8 mouse cellular contexts compared by ENCODE assay signal in genomic region chr9:119982956-119983551, GRCm38 (mm10). TPM values are rescaled to one million over a fixed set of nuclear protein-coding genes. Genes with fewer than 3 reads are reported as not detected.
DNase-seq lines count a peak whose midpoint lies in the region; ATAC-seq and TF ChIP-seq lines count a peak whose summit lies in the region.

No protein-coding gene starts in this region.

- H3K4me2 ChIP-seq in liver, postnatal 0 days (ENCODE audit: low read depth, low read length) = peak overlapping the region; percentile 79
- H3K4me2 ChIP-seq in neural tube, embryonic 13.5 days = peak overlapping the region; percentile 87

- peaks cover 30% of the 10 kb centered on the region for H3K4me1 ChIP-seq in bone marrow macrophage, adult 2 months (ENCODE audit: control insufficient read depth, insufficient read depth, low read length)
- peaks cover 40% of the 10 kb centered on the region for H3K4me1 ChIP-seq in liver, postnatal 0 days (ENCODE audit: insufficient read depth)
- H3K4me1 ChIP-seq in neural tube, embryonic 13.5 days (replicated peaks) = peaks cover 53% of the 10 kb centered on the region

- no peak for TF ChIP-seq POLR2A in bone marrow macrophage, adult 2 months (IDR thresholded peaks at IDR 0.05; ENCODE audit: borderline replicate concordance, low read depth, low read length)

- ATAC-seq in liver, postnatal 0 days = peak; percentile 20
- ATAC-seq in neural tube, embryonic 13.5 days (ENCODE audit: low read depth) = no peak

- no peaks in the 10 kb centered on the region for H3K9me3 ChIP-seq in liver, postnatal 0 days (ENCODE audit: low read length)
- H3K9me3 ChIP-seq in neural tube, embryonic 13.5 days = no peaks in the 10 kb centered on the region

- no peak for TF ChIP-seq EP300 in liver, postnatal 0 days (IDR thresholded peaks at IDR 0.05; ENCODE audit: low read depth)

- H3K4me3 ChIP-seq in bone marrow macrophage, adult 2 months (ENCODE audit: insufficient read depth, low read length) = peak overlapping the region; percentile 92
- peak overlapping the region; percentile 77 for H3K4me3 ChIP-seq in liver, postnatal 0 days (ENCODE audit: low read depth, low read length)
- peak overlapping the region; percentile 60 for H3K4me3 ChIP-seq in neural tube, embryonic 13.5 days

- TF ChIP-seq CTCF in bone marrow macrophage, adult 2 months (IDR thresholded peaks at IDR 0.05; ENCODE audit: low read depth, low read length) = no peak
- no peak for TF ChIP-seq CTCF in liver, postnatal 0 days (IDR thresholded peaks at IDR 0.05; ENCODE audit: low read depth)

- peak overlapping the region; percentile 86 for H3K9ac ChIP-seq in liver, postnatal 0 days (replicated peaks)
- H3K9ac ChIP-seq in neural tube, embryonic 13.5 days = peak overlapping the region; percentile 75

- H3K27me3 ChIP-seq in liver, postnatal 0 days (ENCODE audit: insufficient read depth, low read length) = 0 out of 2 replicates have a peak, but pooled peaks cover 2% of the 10 kb centered on the region
- peaks cover 32% of the 10 kb centered on the region for H3K27me3 ChIP-seq in neural tube, embryonic 13.5 days

- under 1% methylated on average over 40 of the region's 48 CpGs for WGBS in liver, postnatal 0 days (ENCODE audit: insufficient replicate concordance)
- 2% methylated on average over 46 of the region's 48 CpGs for WGBS in neural tube, embryonic 13.5 days

- 0 out of 2 replicates have a peak overlapping the region, but pooled peaks have one; percentile 11 for H3K27ac ChIP-seq in bone marrow macrophage, adult 2 months (ENCODE audit: insufficient read depth, low read depth, low read length)
- peak overlapping the region; percentile 83 for H3K27ac ChIP-seq in liver, postnatal 0 days (ENCODE audit: low read depth)
- no peak overlapping the region for H3K27ac ChIP-seq in neural tube, embryonic 13.5 days (replicated peaks)

- DNase-seq in ovary, postnatal 36 days (ENCODE audit: low spot score) = peak; percentile 34
- DNase-seq in ovary, adult 18-20 months (ENCODE audit: low spot score) = no peak
- DNase-seq in gastrocnemius, postnatal 10 days = peak; percentile 40
- DNase-seq in induced T-regulatory cell, adult 2 months (ENCODE audit: low read depth) = peak; percentile 84
- DNase-seq in liver, postnatal 0 days = peak; percentile 65
- DNase-seq in urinary bladder, postnatal 36 days (ENCODE audit: low spot score in 2 of 2) = peak; percentile 48 to 67

- H3K36me3 ChIP-seq in liver, postnatal 0 days (replicated peaks; ENCODE audit: insufficient read depth, low read length) = no peaks in the 10 kb centered on the region
- no peaks in the 10 kb centered on the region for H3K36me3 ChIP-seq in neural tube, embryonic 13.5 days

RNA-seq across cellular contexts. Expression of gene Csrnp1, which starts 1.4 kb away (rescaled TPM):
- polyA plus RNA-seq in bone marrow macrophage, adult 2 months (2012; ENCODE audit: insufficient read depth, insufficient read length, missing spikeins) = 3.0 and 4.1 TPM in 2 replicates
- total RNA-seq in gastrocnemius, postnatal 10 days (2021) = 1 to 10 TPM; 2.6 to 3.4 TPM
- polyA plus RNA-seq in liver, postnatal 0 days (2015; fragmentation: Nextera tagmentation; extraction: Ambion mirVana) = 2.9 and 3.4 TPM in 2 replicates
- 1.0 and 1.8 TPM in 2 replicates for polyA plus RNA-seq in neural tube, embryonic 13.5 days (2015; fragmentation: Nextera tagmentation; extraction: Ambion mirVana)

RNA-seq across cellular contexts. Expression of gene Xirp1, which starts 40.3 kb away (rescaled TPM):
- polyA plus RNA-seq in bone marrow macrophage, adult 2 months (2012; ENCODE audit: insufficient read depth, insufficient read length, missing spikeins) = not detected in 2 replicates
- total RNA-seq in gastrocnemius, postnatal 10 days (2021) = 10 to 100 TPM; 58.2 to 84.6 TPM
- 0.13 TPM in 2 replicates for polyA plus RNA-seq in liver, postnatal 0 days (2015; fragmentation: Nextera tagmentation; extraction: Ambion mirVana)
- polyA plus RNA-seq in neural tube, embryonic 13.5 days (2015; fragmentation: Nextera tagmentation; extraction: Ambion mirVana) = 0.06 and 0.17 TPM in 2 replicates

RNA-seq across cellular contexts. Expression of gene Ttc21a, which starts 45.6 kb away (rescaled TPM):
- 0.20 and 0.27 TPM in 2 replicates for polyA plus RNA-seq in bone marrow macrophage, adult 2 months (2012; ENCODE audit: insufficient read depth, insufficient read length, missing spikeins)
- total RNA-seq in gastrocnemius, postnatal 10 days (2021) = under 1 TPM in 1 of 2 experiments, not detected in 1; 0.11 TPM
- polyA plus RNA-seq in liver, postnatal 0 days (2015; fragmentation: Nextera tagmentation; extraction: Ambion mirVana) = 0.09 and 0.22 TPM in 2 replicates
- polyA plus RNA-seq in neural tube, embryonic 13.5 days (2015; fragmentation: Nextera tagmentation; extraction: Ambion mirVana) = 0.36 and 0.39 TPM in 2 replicates

RNA-seq across cellular contexts. Expression of gene Gorasp1, which starts 45.7 kb away (rescaled TPM):
- polyA plus RNA-seq in bone marrow macrophage, adult 2 months (2012; ENCODE audit: insufficient read depth, insufficient read length, missing spikeins) = 8.9 and 9.0 TPM in 2 replicates
- 10 to 100 TPM; 16.2 to 17.6 TPM for total RNA-seq in gastrocnemius, postnatal 10 days (2021)
- 6.8 and 8.8 TPM in 2 replicates for polyA plus RNA-seq in liver, postnatal 0 days (2015; fragmentation: Nextera tagmentation; extraction: Ambion mirVana)
- 20.9 and 22.9 TPM in 2 replicates for polyA plus RNA-seq in neural tube, embryonic 13.5 days (2015; fragmentation: Nextera tagmentation; extraction: Ambion mirVana)
